Mouse (Mus musculus): ENCODE measurements around the gene Fscn1.

Gene Fscn1

GRCm38 (mm10) chr5:142936336-142936719 lies 23.8 kb upstream of the Fscn1 start:
- DNase-seq: peak; percentile 83 to 89

DNA sequence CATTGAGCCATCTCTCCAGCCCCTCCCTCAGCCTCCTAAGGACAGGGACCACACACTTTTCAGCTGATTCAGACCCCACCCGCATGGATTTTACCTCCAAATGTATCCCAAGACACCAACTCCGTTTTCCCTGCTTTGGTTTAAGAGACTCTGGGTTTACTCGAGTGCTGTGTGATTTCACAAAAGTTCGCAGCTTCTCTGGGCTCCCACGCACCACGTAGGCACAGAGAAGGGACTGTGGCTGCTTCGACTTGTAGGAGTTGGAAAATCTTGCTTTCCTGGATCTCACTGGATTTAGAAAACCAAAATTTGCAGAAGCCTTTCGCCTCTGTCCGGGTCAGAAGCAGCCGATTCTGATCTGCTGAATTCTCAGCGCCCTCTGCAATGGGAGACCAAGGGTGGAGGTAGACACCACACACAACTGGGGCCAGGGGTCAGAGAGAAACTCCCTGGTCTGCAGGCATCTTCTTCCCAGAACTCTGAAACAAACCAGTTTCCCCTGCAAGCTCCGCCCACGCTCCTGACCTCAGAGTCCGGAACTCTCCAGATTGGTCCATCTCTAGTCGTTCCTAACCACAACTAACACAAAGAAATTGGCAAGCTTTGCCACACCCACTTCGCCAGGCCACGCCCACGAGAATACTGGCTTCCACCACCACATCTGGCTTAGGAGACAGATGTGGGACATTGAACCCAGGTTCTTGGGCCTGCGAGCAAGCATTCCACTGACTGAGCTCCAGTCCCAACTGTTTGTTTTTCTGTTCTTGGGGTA lies 22.0 kb upstream of the Fscn1 start:
- peak; percentile 62 to 69 for DNase-seq

GRCm38 (mm10) chr5:142940393-142940792 lies 19.8 kb upstream of the Fscn1 start:
- DNase-seq: no peak

- peak; percentile 48 to 80 for DNase-seq
These were observed 15.0 kb upstream of the Fscn1 start for GRCm38 (mm10) chr5:142944979-142945682.

DNA sequence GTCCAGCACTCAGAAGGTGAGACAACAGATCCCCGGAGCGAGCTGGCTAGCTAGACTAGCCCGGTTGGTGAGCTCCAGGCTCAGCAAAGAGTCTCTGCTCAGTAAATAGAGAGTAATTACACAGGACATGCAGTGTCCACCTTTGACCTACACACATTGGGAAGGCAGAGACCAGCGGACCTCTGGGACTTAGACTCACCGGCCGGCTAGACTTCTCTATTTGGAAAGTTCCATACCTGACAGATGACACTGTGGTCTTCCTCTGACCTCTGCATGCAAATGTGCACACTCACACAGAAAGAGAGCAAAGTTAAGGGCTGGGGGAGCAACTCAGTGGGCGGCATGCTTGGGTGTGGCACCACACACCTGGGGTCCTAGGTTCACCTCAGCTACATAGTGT lies 12.7 kb upstream of the Fscn1 start:
- DNase-seq: no peak

DNA sequence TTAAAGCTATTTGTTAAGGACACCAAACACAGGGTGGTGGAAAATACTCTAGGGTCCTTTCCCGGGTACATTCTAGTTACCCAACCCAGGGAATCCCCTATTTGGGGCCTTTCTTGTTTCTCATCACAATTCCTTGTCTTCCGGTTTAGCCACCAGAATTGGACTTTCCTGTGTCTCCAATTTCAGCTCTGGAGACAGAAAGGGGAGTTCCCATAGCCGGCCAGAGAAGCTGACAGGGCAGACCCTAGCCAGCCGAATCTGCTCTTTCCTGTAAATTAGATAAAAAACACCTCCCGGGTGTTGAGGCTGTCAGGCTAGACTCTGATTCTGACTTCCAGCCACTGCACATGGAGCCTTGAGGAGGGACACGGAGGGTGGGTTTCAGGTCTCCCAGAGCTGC lies 10.6 kb upstream of the Fscn1 start:
- DNase-seq: no peak

DNA sequence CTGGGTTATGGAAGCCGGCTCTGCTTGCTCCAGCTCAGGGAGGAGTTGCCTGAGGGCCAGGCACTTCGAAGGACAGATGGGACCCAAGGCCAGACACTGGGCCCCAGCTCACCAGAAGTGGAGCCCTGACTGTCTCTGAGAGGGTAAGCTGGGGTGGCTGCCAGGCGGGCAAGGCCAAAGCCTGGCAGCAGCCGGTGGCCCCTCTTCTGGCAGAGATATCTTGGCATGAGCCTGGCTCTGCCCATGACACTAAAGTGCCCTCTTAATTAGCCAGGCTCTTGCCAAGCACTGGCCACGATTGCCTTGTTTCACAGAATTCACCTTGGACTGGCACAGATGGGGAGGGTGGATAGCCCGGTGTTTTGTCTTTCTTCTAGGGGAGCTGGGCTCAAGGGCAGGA lies 9.7 kb upstream of the Fscn1 start:
- no peak for DNase-seq

GRCm38 (mm10) chr5:142953641-142954040 lies 6.5 kb upstream of the Fscn1 start:
- no peak for DNase-seq

GRCm38 (mm10) chr5:142956956-142957703 lies 3.0 kb upstream of the Fscn1 start:
- no peak for DNase-seq

- DNase-seq: no peak
These were observed 1.7 kb upstream of the Fscn1 start for GRCm38 (mm10) chr5:142958464-142958863.

DNA sequence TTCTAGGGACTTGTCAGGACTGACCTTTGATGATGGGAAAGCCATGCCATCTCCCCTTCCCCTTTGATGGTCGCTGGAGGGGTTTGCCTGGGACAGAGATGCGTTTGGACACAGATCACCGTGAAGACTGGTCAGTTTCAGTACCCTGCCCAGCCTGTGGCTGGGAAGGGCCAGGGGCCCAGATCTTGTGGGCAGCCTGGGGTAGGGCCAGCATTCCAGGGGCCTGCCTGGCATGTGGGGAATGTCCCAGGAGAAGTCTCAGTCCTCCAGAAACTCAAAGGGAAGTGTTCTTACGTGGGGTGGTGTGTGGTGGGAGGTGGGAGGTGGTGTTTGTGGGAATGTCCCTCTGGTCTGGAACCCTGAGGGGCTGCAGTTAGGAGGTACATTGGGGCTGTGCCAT lies 987 bp upstream of the Fscn1 start:
- DNase-seq: no peak

- peak; percentile 43 to 51 for DNase-seq
These were observed 680 bp downstream of the Fscn1 start for GRCm38 (mm10) chr5:142960775-142961271.

GRCm38 (mm10) chr5:142961398-142961880 lies 1.3 kb downstream of the Fscn1 start:
- peak in 1 of 2 experiments; percentile 52 for DNase-seq

DNA sequence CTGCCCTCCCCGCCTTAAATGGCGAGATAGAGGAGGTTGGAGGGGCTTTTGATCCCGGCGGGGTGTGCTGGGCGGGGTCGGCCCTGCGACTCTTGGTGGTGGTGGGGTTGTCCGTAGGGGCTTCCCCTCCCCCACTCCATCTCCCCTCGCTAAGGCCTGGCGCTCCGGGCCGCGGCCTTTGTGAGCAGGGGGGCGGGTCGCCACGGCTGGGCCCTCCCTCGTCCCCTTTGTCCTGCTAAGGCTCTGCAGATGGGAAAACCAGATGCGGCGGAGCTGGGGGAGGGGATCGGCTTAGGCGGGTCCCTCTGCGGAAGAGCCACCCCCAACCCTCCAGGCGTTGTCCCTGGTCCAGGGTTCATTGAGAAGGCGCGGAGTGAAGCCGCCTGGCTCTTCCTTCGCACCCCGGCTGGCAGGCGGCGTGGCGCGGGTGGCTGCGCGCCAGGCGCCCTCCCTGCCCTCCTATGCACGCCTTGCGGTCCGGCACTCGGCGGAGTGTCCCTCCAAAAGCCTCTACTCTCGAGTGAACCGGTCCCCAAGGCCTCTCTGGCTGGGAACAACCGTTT lies 1.8 kb downstream of the Fscn1 start:
- peak; percentile 86 to 93 for DNase-seq

- peak in 1 of 2 experiments; percentile 47 for DNase-seq
These were observed 2.4 kb downstream of the Fscn1 start for GRCm38 (mm10) chr5:142962444-142962961.

DNA sequence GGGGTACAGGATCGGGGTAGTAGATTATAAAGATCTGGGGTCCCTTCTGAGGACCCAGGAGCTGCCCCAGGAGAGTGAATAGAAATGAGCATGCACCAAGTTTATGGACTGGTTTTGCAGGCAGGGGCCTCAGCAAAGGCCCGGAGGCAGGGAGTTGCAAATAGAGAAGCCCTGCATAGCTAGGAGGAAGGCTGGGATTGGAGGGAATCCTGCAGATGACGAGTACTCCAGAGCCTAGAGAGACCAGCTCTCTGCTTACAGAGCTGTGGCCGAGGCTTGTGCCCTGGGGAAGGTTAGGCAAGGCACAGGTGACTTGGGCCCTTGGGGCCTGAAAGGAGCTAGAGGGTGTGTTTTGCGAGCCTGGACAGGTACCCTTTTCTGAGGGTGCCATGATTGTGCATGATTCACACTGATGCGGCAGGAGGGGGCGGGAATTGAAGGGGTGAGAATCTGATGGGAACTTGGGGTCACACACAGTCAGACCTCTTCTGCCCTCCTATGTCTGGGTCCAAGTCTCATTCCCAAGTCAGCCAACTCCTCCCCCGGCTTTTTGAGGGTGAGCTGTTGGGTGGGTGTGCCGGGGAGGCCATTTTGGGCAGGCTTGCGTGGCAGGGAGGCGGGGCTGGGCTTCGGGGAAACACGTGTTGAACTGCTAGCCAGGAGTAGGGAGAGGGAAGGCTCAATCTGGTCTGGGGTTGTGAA lies 3.0 kb downstream of the Fscn1 start:
- peak; percentile 66 to 68 for DNase-seq

GRCm38 (mm10) chr5:142963705-142964494 lies 3.8 kb downstream of the Fscn1 start:
- peak in 1 of 2 experiments; percentile 18 for DNase-seq

DNA sequence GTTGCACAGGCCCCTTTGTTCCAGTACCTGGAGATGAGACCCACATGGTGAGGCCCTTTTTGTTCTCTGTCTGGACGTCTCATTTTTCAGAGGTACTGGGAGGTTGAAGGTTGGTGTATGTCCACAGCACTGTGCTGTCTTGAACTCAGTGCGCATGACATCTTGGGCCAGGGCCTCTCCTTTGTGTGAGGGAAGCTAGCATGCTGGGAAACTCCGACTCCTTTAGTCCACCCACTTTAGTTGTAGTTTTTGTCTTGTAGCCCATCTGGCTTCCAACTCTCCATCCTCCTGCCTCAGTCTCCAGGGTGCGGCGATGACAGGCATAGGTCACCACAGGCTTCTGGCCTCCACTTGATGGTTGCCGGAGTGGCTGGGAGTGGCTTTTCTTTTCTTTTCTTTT lies 4.5 kb downstream of the Fscn1 start:
- no peak for DNase-seq

GRCm38 (mm10) chr5:142968411-142968810 lies 8.3 kb downstream of the Fscn1 start:
- no peak for DNase-seq

GRCm38 (mm10) chr5:142973971-142974370 lies 13.8 kb downstream of the Fscn1 start:
- no peak for DNase-seq

DNA sequence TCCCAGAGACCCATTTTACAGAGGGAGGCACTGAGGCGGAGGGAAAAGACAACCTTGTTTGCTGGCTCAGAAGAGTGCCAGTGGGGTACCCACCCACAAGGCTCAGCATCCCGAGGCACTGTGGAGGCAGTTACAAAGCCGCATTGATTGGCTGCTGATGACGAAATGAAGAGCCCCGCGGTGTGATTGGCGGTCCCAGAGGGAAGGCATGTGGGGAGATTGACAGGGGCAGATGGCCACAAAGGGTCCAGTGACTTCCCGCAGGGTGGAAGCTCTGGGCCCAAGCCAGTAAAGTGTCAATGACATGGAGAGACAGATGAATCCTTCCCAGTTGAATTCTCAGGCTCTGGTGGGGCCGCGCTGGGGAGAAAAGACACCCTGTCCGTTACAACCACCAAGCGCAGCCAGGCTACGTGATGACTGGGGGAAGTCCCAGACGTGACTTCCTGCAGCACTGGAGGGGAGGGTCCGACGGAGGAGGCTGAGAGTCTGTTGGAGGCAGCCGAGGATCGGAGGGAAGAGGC lies 14.5 kb downstream of the Fscn1 start:
- peak; percentile 71 to 84 for DNase-seq
